Mouse (Mus musculus): ENCODE results near the gene Fam151a. TPM values are rescaled to one million over a fixed set of nuclear protein-coding genes. Genes with fewer than 3 reads are reported as not detected.

The Fam151a gene
- polyA plus RNA-seq (2014; fragmentation: Nextera tagmentation; extraction: Ambion mirVana) = 0.27 and 0.30 TPM in 2 replicates

GRCm38 (mm10) chr4:106733636-106734035, at the start of gene Fam151a:
Fam151a (plus strand) TSS chr4:106733889.
- Histone ChIP-seq H3K9me3 (ENCODE audit: low read depth, low read length) (no peaks in the 10 kb centered on the region), H3K27ac (ENCODE audit: low read depth) (no peak within 1 kb of the TSS), H3K27me3 (ENCODE audit: insufficient read depth, low read length) (no peaks in the 10 kb centered on the region), H3K4me1 (ENCODE audit: insufficient read depth) (no peaks in the 10 kb centered on the region), H3K4me2 (no peak within 1 kb of the TSS), H3K9ac (no peak within 1 kb of the TSS), H3K36me3 (ENCODE audit: insufficient read depth) (no peaks in the 10 kb centered on the region), H3K4me3 (ENCODE audit: low read depth, low read length) (no peak within 1 kb of the TSS)
- ATAC-seq (ENCODE audit: insufficient read depth) (no peak), DNase-seq (peak; percentile 22)
- 15% methylated on average over 4 of the region's 4 CpGs for WGBS
- no peak for TF ChIP-seq CTCF (IDR thresholded peaks at IDR 0.05; ENCODE audit: low read depth)

GRCm38 (mm10) chr4:106688636-106689296, 44.9 kb upstream of the Fam151a start:
- H3K4me1 ChIP-seq (ENCODE audit: insufficient read depth) = no peaks in the 10 kb centered on the region
- H3K27ac ChIP-seq (ENCODE audit: low read depth) = no peak overlapping the region
- TF ChIP-seq CTCF (IDR thresholded peaks at IDR 0.05; ENCODE audit: low read depth) = no peak
- H3K36me3 ChIP-seq (ENCODE audit: insufficient read depth) = no peaks in the 10 kb centered on the region
- H3K9me3 ChIP-seq (ENCODE audit: low read depth, low read length) = no peaks in the 10 kb centered on the region
- no peak overlapping the region for H3K9ac ChIP-seq
- H3K4me3 ChIP-seq (ENCODE audit: low read depth, low read length) = no peak overlapping the region
- H3K27me3 ChIP-seq (ENCODE audit: insufficient read depth, low read length) = no peaks in the 10 kb centered on the region
- H3K4me2 ChIP-seq = no peak overlapping the region
- DNase-seq = no peak
- no peak for ATAC-seq (ENCODE audit: insufficient read depth)
- WGBS = 36% methylated on average over 3 of the region's 3 CpGs

GRCm38 (mm10) chr4:106693841-106694430, 39.8 kb upstream of the Fam151a start:
- Histone ChIP-seq H3K27ac (ENCODE audit: low read depth) (no peak overlapping the region), H3K36me3 (ENCODE audit: insufficient read depth) (no peaks in the 10 kb centered on the region), H3K4me3 (ENCODE audit: low read depth, low read length) (no peak overlapping the region), H3K4me2 (no peak overlapping the region), H3K27me3 (ENCODE audit: insufficient read depth, low read length) (no peaks in the 10 kb centered on the region), H3K9ac (no peak overlapping the region), H3K4me1 (ENCODE audit: insufficient read depth) (no peaks in the 10 kb centered on the region), H3K9me3 (ENCODE audit: low read depth, low read length) (no peaks in the 10 kb centered on the region)
- WGBS = 77% methylated on average over 15 of the region's 15 CpGs
- DNase-seq = no peak
- ATAC-seq (ENCODE audit: insufficient read depth) = no peak
- TF ChIP-seq CTCF (IDR thresholded peaks at IDR 0.05; ENCODE audit: low read depth) = no peak

- no peak overlapping the region for H3K4me2 ChIP-seq
These were observed 33.7 kb upstream of the Fam151a start for GRCm38 (mm10) chr4:106699989-106700388.

GRCm38 (mm10) chr4:106700798-106701197, 32.9 kb upstream of the Fam151a start:
- no peaks in the 10 kb centered on the region for H3K4me1 ChIP-seq (ENCODE audit: insufficient read depth)
- no peak overlapping the region for H3K4me2 ChIP-seq
- H3K27ac ChIP-seq (ENCODE audit: low read depth) = no peak overlapping the region
- H3K36me3 ChIP-seq (ENCODE audit: insufficient read depth) = no peaks in the 10 kb centered on the region
- no peak overlapping the region for H3K9ac ChIP-seq
- ATAC-seq (ENCODE audit: insufficient read depth) = no peak
- TF ChIP-seq CTCF (IDR thresholded peaks at IDR 0.05; ENCODE audit: low read depth) = no peak
- H3K27me3 ChIP-seq (ENCODE audit: insufficient read depth, low read length) = no peaks in the 10 kb centered on the region
- 18% methylated on average over 4 of the region's 4 CpGs for WGBS
- no peak overlapping the region for H3K4me3 ChIP-seq (ENCODE audit: low read depth, low read length)
- DNase-seq = no peak
- no peaks in the 10 kb centered on the region for H3K9me3 ChIP-seq (ENCODE audit: low read depth, low read length)

More at GRCm38 (mm10) chr4:106699989-106700388, 33.7 kb upstream of the Fam151a start:
- DNase-seq = peak; percentile 68
- Histone ChIP-seq H3K9me3 (ENCODE audit: low read depth, low read length) (no peaks in the 10 kb centered on the region), H3K27me3 (ENCODE audit: insufficient read depth, low read length) (no peaks in the 10 kb centered on the region), H3K4me1 (ENCODE audit: insufficient read depth) (no peaks in the 10 kb centered on the region), H3K27ac (ENCODE audit: low read depth) (no peak overlapping the region), H3K4me3 (ENCODE audit: low read depth, low read length) (no peak overlapping the region), H3K36me3 (ENCODE audit: insufficient read depth) (no peaks in the 10 kb centered on the region), H3K9ac (no peak overlapping the region)
- ATAC-seq (ENCODE audit: insufficient read depth) = peak; percentile 31; the same call in 1 of the 2 replicates
- TF ChIP-seq CTCF (IDR thresholded peaks at IDR 0.05; ENCODE audit: low read depth) = peak; percentile 75
- WGBS = 15% methylated on average over 9 of the region's 9 CpGs

- H3K36me3 ChIP-seq (ENCODE audit: insufficient read depth) = no peaks in the 10 kb centered on the region
- no peaks in the 10 kb centered on the region for H3K27me3 ChIP-seq (ENCODE audit: insufficient read depth, low read length)
- 73% methylated on average over 10 of the region's 10 CpGs for WGBS
- no peaks in the 10 kb centered on the region for H3K4me1 ChIP-seq (ENCODE audit: insufficient read depth)
- DNase-seq (no peak), ATAC-seq (ENCODE audit: insufficient read depth) (no peak)
- no peak for TF ChIP-seq CTCF (IDR thresholded peaks at IDR 0.05; ENCODE audit: low read depth)
- H3K27ac ChIP-seq (ENCODE audit: low read depth) = no peak overlapping the region
- no peak overlapping the region for H3K4me2 ChIP-seq
- no peak overlapping the region for H3K4me3 ChIP-seq (ENCODE audit: low read depth, low read length)
- no peaks in the 10 kb centered on the region for H3K9me3 ChIP-seq (ENCODE audit: low read depth, low read length)
- H3K9ac ChIP-seq = no peak overlapping the region
These were observed 29.7 kb upstream of the Fam151a start for GRCm38 (mm10) chr4:106703956-106704355.

GRCm38 (mm10) chr4:106704416-106704815, 29.3 kb upstream of the Fam151a start:
- no peak overlapping the region for H3K27ac ChIP-seq (ENCODE audit: low read depth)
- no peak overlapping the region for H3K4me3 ChIP-seq (ENCODE audit: low read depth, low read length)
- H3K36me3 ChIP-seq (ENCODE audit: insufficient read depth) = no peaks in the 10 kb centered on the region
- no peak overlapping the region for H3K9ac ChIP-seq
- no peaks in the 10 kb centered on the region for H3K4me1 ChIP-seq (ENCODE audit: insufficient read depth)
- ATAC-seq (ENCODE audit: insufficient read depth) = no peak
- TF ChIP-seq CTCF (IDR thresholded peaks at IDR 0.05; ENCODE audit: low read depth) = no peak
- H3K9me3 ChIP-seq (ENCODE audit: low read depth, low read length) = no peaks in the 10 kb centered on the region
- WGBS = 65% methylated on average over 11 of the region's 11 CpGs
- DNase-seq = no peak
- H3K27me3 ChIP-seq (ENCODE audit: insufficient read depth, low read length) = no peaks in the 10 kb centered on the region
- no peak overlapping the region for H3K4me2 ChIP-seq

Data from lung, embryonic 14.5 days (tissue).